Mouse (Mus musculus) stomach, embryonic 16.5 days (tissue): ENCODE results near the gene Dnajc16. TPM values are rescaled to one million over a fixed set of nuclear protein-coding genes. Genes with fewer than 3 reads are reported as not detected.

Experiments
- ATAC-seq: fragments of 200-750 bp; cut with Nextera tagmentation; 2 replicates; pipeline ENCODE4 v1.8.0; 2017; ENCODE audit warnings: moderate number of reproducible peaks, moderate TSS enrichment; ENCODE audit not compliant: insufficient read depth, low FRiP score
- H3K27ac ChIP-seq: fragments of 300-500 bp; sonication (generic); 2 replicates; pipeline ENCODE4 v1.5.1; 2014; ENCODE audit warnings: low read length
- H3K27me3 ChIP-seq: fragments of 300-500 bp; sonication (generic); 2 replicates; pipeline ENCODE4 v1.6.1; 2014; ENCODE audit warnings: low read length, control low read depth, mixed read lengths; ENCODE audit not compliant: control insufficient read depth, insufficient read depth
- H3K36me3 ChIP-seq: fragments of 300-500 bp; sonication (generic); 2 replicates; pipeline ENCODE4 v1.6.1; 2014; ENCODE audit warnings: low read length; ENCODE audit not compliant: control insufficient read depth, insufficient read depth
- H3K4me1 ChIP-seq: fragments of 300-500 bp; sonication (generic); 2 replicates; pipeline ENCODE4 v1.6.1; 2014; ENCODE audit warnings: low read length, control low read depth, mixed read lengths; ENCODE audit not compliant: control insufficient read depth, insufficient read depth
- H3K4me2 ChIP-seq: fragments of 300-500 bp; sonication (generic); 2 replicates; pipeline ENCODE4 v1.6.1; 2014; ENCODE audit warnings: low read depth, low read length, mixed read lengths
- H3K4me3 ChIP-seq: fragments of 300-500 bp; sonication (generic); replicated peaks from 2 replicates; pipeline ENCODE4 v1.5.1; 2014; ENCODE audit warnings: mild to moderate bottlenecking, low read length
- H3K9ac ChIP-seq: fragments of 300-500 bp; sonication (generic); 2 replicates; pipeline ENCODE4 v1.6.1; 2014; ENCODE audit warnings: low read length
- H3K9me3 ChIP-seq: fragments of 300-500 bp; sonication (generic); replicated peaks from 2 replicates; pipeline ENCODE4 v1.6.1; 2016; ENCODE audit warnings: low read length, control low read depth; ENCODE audit not compliant: control insufficient read depth
- WGBS: fragments of 180-500 bp; shearing (Covaris S2); extraction: QIAGEN DNeasy Blood & Tissue Kit; methylation state at CpG from one replicate; pipeline ENCODE4 v1.1.7; 2014; 5-methylcytosine and 5-hydroxymethylcytosine counted together
- polyA plus RNA-seq: library from polyadenylated mRNA; unstranded; fragments of >200 nt; fragmentation: Nextera tagmentation; extraction: Ambion mirVana; gene quantifications from 2 replicates; pipeline ENCODE4 v1.2.1, GENCODE M21; 2015

Dnajc16 gene
- polyA plus RNA-seq, 1 experiment from 2014 or later = 4.7 TPM

- Histone ChIP-seq H3K9me3 (no peaks in the 10 kb centered on the region), H3K9ac (no peak overlapping the region), H3K27ac (no peak overlapping the region), H3K4me2 (no peak overlapping the region), H3K4me3 (no peak overlapping the region), H3K27me3 (no peaks in the 10 kb centered on the region), H3K36me3 (peaks cover 21% of the 10 kb centered on the region; the same call in 1 of the 2 replicates), H3K4me1 (peaks cover 20% of the 10 kb centered on the region)
- ATAC-seq = no peak
- 90% methylated on average over 3 of the region's 3 CpGs for WGBS
Measured at GRCm38 (mm10) chr4:141765008-141765407, 25.7 kb downstream of the Dnajc16 start.

- H3K4me3 ChIP-seq = no peak overlapping the region
- no peak overlapping the region for H3K4me2 ChIP-seq
- H3K27me3 ChIP-seq = no peaks in the 10 kb centered on the region
- H3K27ac ChIP-seq = no peak overlapping the region
- H3K9me3 ChIP-seq = no peaks in the 10 kb centered on the region
- H3K36me3 ChIP-seq = peaks cover 15% of the 10 kb centered on the region; the same call in 1 of the 2 replicates
- H3K9ac ChIP-seq = no peak overlapping the region
- peaks cover 20% of the 10 kb centered on the region for H3K4me1 ChIP-seq
- WGBS = 89% methylated on average over 12 of the region's 12 CpGs
- no peak for ATAC-seq
Measured at GRCm38 (mm10) chr4:141763476-141763875, 27.3 kb downstream of the Dnajc16 start.

GRCm38 (mm10) chr4:141762102-141762598, 28.6 kb downstream of the Dnajc16 start:
- Histone ChIP-seq H3K4me2 (no peak overlapping the region), H3K36me3 (peaks cover 15% of the 10 kb centered on the region; the same call in 1 of the 2 replicates), H3K9ac (no peak overlapping the region), H3K9me3 (no peaks in the 10 kb centered on the region), H3K27me3 (no peaks in the 10 kb centered on the region), H3K4me3 (no peak overlapping the region), H3K4me1 (peaks cover 11% of the 10 kb centered on the region; the same call in 1 of the 2 replicates), H3K27ac (no peak overlapping the region)
- WGBS = 90% methylated on average over 13 of the region's 13 CpGs
- ATAC-seq = no peak

- no peak overlapping the region for H3K4me3 ChIP-seq
Measured at GRCm38 (mm10) chr4:141760942-141761341, 29.8 kb downstream of the Dnajc16 start.

GRCm38 (mm10) chr4:141758874-141759542, 31.7 kb downstream of the Dnajc16 start:
- no peaks in the 10 kb centered on the region for H3K4me1 ChIP-seq
- H3K27ac ChIP-seq = no peak overlapping the region
- no peak for ATAC-seq
- WGBS = 70% methylated on average over 6 of the region's 6 CpGs
- no peak overlapping the region for H3K4me3 ChIP-seq
- H3K27me3 ChIP-seq = no peaks in the 10 kb centered on the region
- H3K9ac ChIP-seq = no peak overlapping the region
- no peak overlapping the region for H3K4me2 ChIP-seq
- peaks cover 15% of the 10 kb centered on the region; the same call in 1 of the 2 replicates for H3K36me3 ChIP-seq
- no peaks in the 10 kb centered on the region for H3K9me3 ChIP-seq

More at GRCm38 (mm10) chr4:141760942-141761341, 29.8 kb downstream of the Dnajc16 start:
- ATAC-seq = no peak
- Histone ChIP-seq H3K27ac (no peak overlapping the region), H3K4me1 (no peaks in the 10 kb centered on the region), H3K4me2 (no peak overlapping the region), H3K9me3 (no peaks in the 10 kb centered on the region), H3K36me3 (peaks cover 15% of the 10 kb centered on the region; the same call in 1 of the 2 replicates), H3K9ac (no peak overlapping the region), H3K27me3 (no peaks in the 10 kb centered on the region)
- 82% methylated on average over 4 of the region's 4 CpGs for WGBS

GRCm38 (mm10) chr4:141757124-141757523, 33.6 kb downstream of the Dnajc16 start:
- 86% methylated on average over 3 of the region's 3 CpGs for WGBS
- Histone ChIP-seq H3K4me1 (peaks cover 1% of the 10 kb centered on the region; the same call in 1 of the 2 replicates), H3K9ac (no peak overlapping the region), H3K27ac (no peak overlapping the region), H3K36me3 (peaks cover 5% of the 10 kb centered on the region; the same call in 1 of the 2 replicates), H3K27me3 (no peaks in the 10 kb centered on the region), H3K4me2 (no peak overlapping the region), H3K9me3 (no peaks in the 10 kb centered on the region), H3K4me3 (no peak overlapping the region)
- ATAC-seq = no peak

- no peak for ATAC-seq
- WGBS = 89% methylated on average over 19 of the region's 19 CpGs
- peaks cover 10% of the 10 kb centered on the region; the same call in 1 of the 2 replicates for H3K4me1 ChIP-seq
- H3K27me3 ChIP-seq = no peaks in the 10 kb centered on the region
- H3K4me3 ChIP-seq = no peak overlapping the region
- H3K27ac ChIP-seq = no peak overlapping the region
- H3K9me3 ChIP-seq = no peaks in the 10 kb centered on the region
- no peak overlapping the region for H3K9ac ChIP-seq
- no peak overlapping the region for H3K4me2 ChIP-seq
- no peaks in the 10 kb centered on the region for H3K36me3 ChIP-seq
Measured at GRCm38 (mm10) chr4:141755375-141755930, 35.3 kb downstream of the Dnajc16 start.

GRCm38 (mm10) chr4:141752076-141752421, 38.7 kb downstream of the Dnajc16 start:
- 8% methylated on average over 4 of the region's 4 CpGs for WGBS
- H3K9ac ChIP-seq = no peak overlapping the region
- peaks cover 10% of the 10 kb centered on the region; the same call in 1 of the 2 replicates for H3K4me1 ChIP-seq
- no peak overlapping the region for H3K27ac ChIP-seq
- H3K4me3 ChIP-seq = no peak overlapping the region
- H3K4me2 ChIP-seq = no peak overlapping the region
- no peaks in the 10 kb centered on the region for H3K9me3 ChIP-seq
- no peaks in the 10 kb centered on the region for H3K36me3 ChIP-seq
- H3K27me3 ChIP-seq = no peaks in the 10 kb centered on the region
- ATAC-seq = peak; percentile 79; the same call in 1 of the 2 replicates

- Histone ChIP-seq H3K4me1 (peaks cover 10% of the 10 kb centered on the region; the same call in 1 of the 2 replicates), H3K9me3 (no peaks in the 10 kb centered on the region), H3K9ac (no peak overlapping the region), H3K4me2 (no peak overlapping the region), H3K36me3 (no peaks in the 10 kb centered on the region), H3K27me3 (no peaks in the 10 kb centered on the region), H3K4me3 (no peak overlapping the region), H3K27ac (no peak overlapping the region)
- peak; percentile 56 for ATAC-seq
- 42% methylated on average over 4 of the region's 4 CpGs for WGBS
Measured at GRCm38 (mm10) chr4:141751419-141752075, 39.2 kb downstream of the Dnajc16 start.
